Mouse (Mus musculus): ENCODE data around the gene Map4. TPM values are rescaled to one million over a fixed set of nuclear protein-coding genes. Genes with fewer than 3 reads are reported as not detected.
"Not testable (repeated sequence)": the region's sequence is repeated elsewhere in the genome, so short reads cannot be mapped to it uniquely, and the experiment has no call there.

Gene Map4
- polyA plus RNA-seq, 2 experiments = 7.7 to 13.5 TPM

GRCm38 (mm10) chr9:110068745-110069144 lies 137.5 kb downstream of the Map4 start:
- Histone ChIP-seq H3K4me3 (ENCODE audit: insufficient read depth in 1 of 2, low read depth in 2 of 2, low read length in 2 of 2) (no peak overlapping the region), H3K27me3 (ENCODE audit: control insufficient read depth, insufficient read depth, low read length) (no peaks in the 10 kb centered on the region), H3K36me3 (replicated peaks; ENCODE audit: control insufficient read depth, insufficient read depth, low read depth) (no peaks in the 10 kb centered on the region), H3K27ac (no peak overlapping the region), H3K4me2 (ENCODE audit: low read depth) (no peak overlapping the region), H3K9me3 (ENCODE audit: control insufficient read depth, low read length) (no peaks in the 10 kb centered on the region), H3K4me1 (replicated peaks; ENCODE audit: control insufficient read depth in 2 of 2, insufficient read depth in 2 of 2, low read length in 1 of 2) (no peaks in the 10 kb centered on the region), H3K9ac (replicated peaks) (no peak overlapping the region)
- TF ChIP-seq EP300 (IDR thresholded peaks at IDR 0.05; ENCODE audit: low read depth) (no peak), CTCF (IDR thresholded peaks at IDR 0.05; ENCODE audit: low read depth) (no peak)
- WGBS (ENCODE audit: insufficient replicate concordance) = 68% methylated on average over 6 of the region's 6 CpGs
- ATAC-seq (ENCODE audit: insufficient read depth) (no peak), DNase-seq (ENCODE audit: low read depth in 3 of 3, low spot score in 3 of 3) (no peak)

- no peaks in the 10 kb centered on the region for H3K4me1 ChIP-seq (replicated peaks; ENCODE audit: control insufficient read depth in 2 of 2, insufficient read depth in 2 of 2, low read length in 1 of 2)
- no peak overlapping the region for H3K4me2 ChIP-seq (ENCODE audit: low read depth)
- no peaks in the 10 kb centered on the region for H3K9me3 ChIP-seq (ENCODE audit: control insufficient read depth, low read length)
- no peak overlapping the region for H3K9ac ChIP-seq (replicated peaks)
- TF ChIP-seq EP300 (IDR thresholded peaks at IDR 0.05; ENCODE audit: low read depth) = no peak
- TF ChIP-seq CTCF (IDR thresholded peaks at IDR 0.05; ENCODE audit: low read depth) = no peak
- 72% methylated on average over 9 of the region's 9 CpGs for WGBS (ENCODE audit: insufficient replicate concordance)
- H3K27me3 ChIP-seq (ENCODE audit: control insufficient read depth, insufficient read depth, low read length) = no peaks in the 10 kb centered on the region
- H3K27ac ChIP-seq = no peak overlapping the region
- H3K36me3 ChIP-seq (replicated peaks; ENCODE audit: control insufficient read depth, insufficient read depth, low read depth) = no peaks in the 10 kb centered on the region
- H3K4me3 ChIP-seq (ENCODE audit: insufficient read depth in 1 of 2, low read depth in 2 of 2, low read length in 2 of 2) = no peak overlapping the region
- DNase-seq (ENCODE audit: low read depth in 3 of 3, low spot score in 3 of 3) (no peak), ATAC-seq (ENCODE audit: insufficient read depth) (no peak)
Observed at GRCm38 (mm10) chr9:110070358-110070757, 139.1 kb downstream of the Map4 start.

- Histone ChIP-seq H3K4me2 (ENCODE audit: low read depth) (no peak overlapping the region), H3K36me3 (replicated peaks; ENCODE audit: control insufficient read depth, insufficient read depth, low read depth) (no peaks in the 10 kb centered on the region), H3K27ac (no peak overlapping the region), H3K27me3 (ENCODE audit: control insufficient read depth, insufficient read depth, low read length) (no peaks in the 10 kb centered on the region), H3K9ac (replicated peaks) (no peak overlapping the region), H3K4me3 (ENCODE audit: insufficient read depth in 1 of 2, low read depth in 2 of 2, low read length in 2 of 2) (no peak overlapping the region), H3K4me1 (replicated peaks; ENCODE audit: control insufficient read depth in 2 of 2, insufficient read depth in 2 of 2, low read length in 1 of 2) (no peaks in the 10 kb centered on the region), H3K9me3 (ENCODE audit: control insufficient read depth, low read length) (no peaks in the 10 kb centered on the region)
- ATAC-seq (ENCODE audit: insufficient read depth) (no peak), DNase-seq (ENCODE audit: low read depth in 3 of 3, low spot score in 3 of 3) (no peak)
- no peak for TF ChIP-seq EP300 (IDR thresholded peaks at IDR 0.05; ENCODE audit: low read depth)
- no peak for TF ChIP-seq CTCF (IDR thresholded peaks at IDR 0.05; ENCODE audit: low read depth)
- WGBS (ENCODE audit: insufficient replicate concordance) = 51% methylated on average over 4 of the region's 4 CpGs
Observed at GRCm38 (mm10) chr9:110071011-110071410, 139.8 kb downstream of the Map4 start.

- no peaks in the 10 kb centered on the region for H3K27me3 ChIP-seq (ENCODE audit: control insufficient read depth, insufficient read depth, low read length)
- H3K4me1 ChIP-seq (replicated peaks; ENCODE audit: control insufficient read depth in 2 of 2, insufficient read depth in 2 of 2, low read length in 1 of 2) = no peaks in the 10 kb centered on the region
- no peak overlapping the region for H3K4me2 ChIP-seq (ENCODE audit: low read depth)
- ATAC-seq (ENCODE audit: insufficient read depth) (no peak), DNase-seq (ENCODE audit: low read depth in 3 of 3, low spot score in 3 of 3) (peak; percentile 24 to 44 (median 24))
- H3K9me3 ChIP-seq (ENCODE audit: control insufficient read depth, low read length) = no peaks in the 10 kb centered on the region
- WGBS (ENCODE audit: insufficient replicate concordance) = 7% methylated on average over 1 of the region's 1 CpGs
- H3K4me3 ChIP-seq (ENCODE audit: insufficient read depth in 1 of 2, low read depth in 2 of 2, low read length in 2 of 2) = no peak overlapping the region
- no peaks in the 10 kb centered on the region for H3K36me3 ChIP-seq (replicated peaks; ENCODE audit: control insufficient read depth, insufficient read depth, low read depth)
- TF ChIP-seq CTCF (IDR thresholded peaks at IDR 0.05; ENCODE audit: low read depth) = peak; percentile 84
- no peak for TF ChIP-seq EP300 (IDR thresholded peaks at IDR 0.05; ENCODE audit: low read depth)
- no peak overlapping the region for H3K27ac ChIP-seq
- no peak overlapping the region for H3K9ac ChIP-seq (replicated peaks)
Observed at GRCm38 (mm10) chr9:110071843-110072242, 140.6 kb downstream of the Map4 start.

- H3K9ac ChIP-seq (replicated peaks); H3K4me3 ChIP-seq (ENCODE audit: insufficient read depth in 1 of 2, low read depth in 2 of 2, low read length in 2 of 2); H3K36me3 ChIP-seq (replicated peaks; ENCODE audit: control insufficient read depth, insufficient read depth, low read depth); DNase-seq (ENCODE audit: low read depth in 3 of 3, low spot score in 3 of 3); H3K4me2 ChIP-seq (ENCODE audit: low read depth); ATAC-seq (ENCODE audit: insufficient read depth); H3K9me3 ChIP-seq (ENCODE audit: control insufficient read depth, low read length); H3K27ac ChIP-seq; H3K27me3 ChIP-seq (ENCODE audit: control insufficient read depth, insufficient read depth, low read length); H3K4me1 ChIP-seq (replicated peaks; ENCODE audit: control insufficient read depth in 2 of 2, insufficient read depth in 2 of 2, low read length in 1 of 2): not testable (repeated sequence)
- WGBS (ENCODE audit: insufficient replicate concordance) = 62% methylated on average over 4 of the region's 7 CpGs
Observed at GRCm38 (mm10) chr9:110076468-110076867, 145.2 kb downstream of the Map4 start.

All from liver, embryonic 14.5 days (tissue).